Mouse (Mus musculus): ENCODE results near the gene Pip4k2c.

The Pip4k2c gene

DNA sequence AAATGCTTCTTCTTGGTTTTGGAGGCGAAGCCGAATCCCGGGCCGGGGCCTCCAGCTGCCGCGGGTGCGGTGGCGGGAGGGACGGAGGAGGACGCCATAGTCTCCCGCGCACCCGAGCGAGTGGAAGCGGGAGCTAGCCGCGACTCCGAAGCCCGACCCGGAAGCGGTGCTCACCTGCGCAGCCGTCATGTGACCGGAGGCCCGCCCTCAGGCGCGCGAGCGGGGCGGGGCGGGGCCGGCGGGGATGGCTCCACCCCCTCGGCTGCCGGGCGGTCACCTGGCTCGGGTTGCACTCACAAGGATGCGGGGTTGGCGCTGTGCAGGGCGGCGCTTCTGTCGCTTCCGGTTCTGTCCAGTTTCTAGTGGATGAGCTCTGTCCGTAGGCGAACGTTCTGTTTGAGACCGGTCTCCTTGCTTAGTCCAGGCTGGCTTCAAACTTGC is at the start of gene Pip4k2c:
Gene Pip4k2c (minus strand): TSS at position 172 of the 441 bp plus-strand sequence.
- peak; percentile 96 for DNase-seq

DNA sequence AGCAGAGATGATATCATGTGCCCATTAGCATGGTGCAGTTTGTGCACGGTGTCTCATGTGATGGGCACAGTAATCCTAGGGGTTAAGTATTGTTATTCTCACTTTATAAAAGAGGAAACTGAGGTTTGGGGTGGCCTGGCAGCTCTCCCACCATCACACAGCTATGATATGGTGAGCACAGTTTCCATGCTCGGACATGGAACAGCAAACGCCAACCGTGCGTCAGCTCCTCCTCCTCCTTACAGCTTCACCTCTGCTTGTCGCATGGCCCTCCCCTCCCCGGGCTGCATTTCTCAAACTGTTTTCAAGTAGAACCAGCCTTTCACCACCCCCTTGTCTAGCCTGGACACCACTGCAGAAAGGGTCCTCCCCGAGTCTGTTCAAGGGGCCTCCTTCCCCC is 47.1 kb upstream of the Pip4k2c start:
- DNase-seq = no peak

DNA sequence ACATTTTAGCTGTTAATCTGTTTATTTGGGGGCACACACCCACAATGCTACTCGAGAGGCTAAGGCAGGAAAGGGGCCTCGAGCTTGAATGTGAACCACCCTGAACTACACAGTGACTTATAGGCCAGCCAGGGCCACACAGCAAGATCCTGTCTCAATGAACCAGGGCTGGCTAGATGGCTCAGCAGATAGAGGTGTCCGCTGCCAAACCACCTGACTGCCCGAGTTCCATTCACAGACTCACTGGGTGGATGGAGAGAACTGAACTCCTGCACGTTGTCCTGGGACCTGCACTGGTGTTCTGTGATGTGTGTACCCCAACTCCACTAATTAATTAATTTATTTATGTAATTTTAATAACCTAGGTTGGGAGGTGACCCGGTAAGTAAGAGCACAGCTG is 46.4 kb upstream of the Pip4k2c start:
- DNase-seq = no peak

DNA sequence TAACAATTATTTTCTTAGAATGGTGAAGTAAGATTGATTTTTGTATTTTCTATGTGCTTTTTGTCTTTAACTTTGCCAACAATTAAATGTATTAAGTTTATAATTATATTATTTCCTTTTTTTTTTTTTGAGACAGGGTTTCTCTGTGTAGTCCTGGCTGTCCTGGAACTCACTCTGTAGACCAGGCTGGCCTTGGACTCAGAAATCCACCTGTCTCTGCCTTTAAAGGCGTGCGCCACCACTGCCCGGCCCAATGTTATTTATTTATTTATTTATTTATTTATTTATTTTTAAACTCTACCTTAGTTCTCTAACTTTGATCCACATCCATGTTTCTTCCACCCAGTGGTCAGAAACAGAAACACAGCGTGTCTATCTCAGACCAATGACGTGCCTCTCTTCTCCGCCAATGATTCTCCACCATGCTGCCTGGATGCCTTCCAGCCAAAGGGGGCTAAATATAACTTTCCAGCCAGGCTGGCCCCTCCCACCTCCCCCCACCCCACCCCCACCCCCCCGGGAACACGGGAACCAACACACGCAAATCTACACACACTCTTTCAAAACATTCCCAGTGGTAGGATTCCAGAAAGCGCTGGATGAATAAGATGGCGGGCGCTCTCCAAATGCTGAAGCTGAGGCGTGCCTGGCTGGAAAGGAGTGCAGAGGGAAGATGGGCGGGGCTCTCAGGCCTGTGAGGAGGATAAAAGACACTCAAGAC is 44.4 kb upstream of the Pip4k2c start:
- peak; percentile 38 for DNase-seq

DNA sequence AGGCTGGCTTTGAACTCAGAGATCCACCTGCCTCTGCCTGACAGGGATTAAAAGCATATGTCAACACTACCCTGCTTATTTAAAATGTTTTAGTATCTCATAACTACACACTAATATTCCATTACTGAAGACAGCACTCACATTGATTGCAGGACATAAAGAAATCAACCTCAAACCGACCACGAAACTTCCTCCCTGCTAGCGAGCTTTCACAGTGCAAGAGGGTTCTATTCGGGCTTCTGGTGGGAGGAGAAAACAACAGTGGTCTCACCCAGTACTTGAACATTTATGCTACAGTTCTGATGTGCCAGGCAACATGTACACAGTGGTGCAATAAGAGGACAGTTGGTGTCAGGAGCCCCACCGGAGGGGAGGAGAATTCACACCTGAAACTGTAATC is 39.4 kb upstream of the Pip4k2c start:
- no peak for DNase-seq

DNA sequence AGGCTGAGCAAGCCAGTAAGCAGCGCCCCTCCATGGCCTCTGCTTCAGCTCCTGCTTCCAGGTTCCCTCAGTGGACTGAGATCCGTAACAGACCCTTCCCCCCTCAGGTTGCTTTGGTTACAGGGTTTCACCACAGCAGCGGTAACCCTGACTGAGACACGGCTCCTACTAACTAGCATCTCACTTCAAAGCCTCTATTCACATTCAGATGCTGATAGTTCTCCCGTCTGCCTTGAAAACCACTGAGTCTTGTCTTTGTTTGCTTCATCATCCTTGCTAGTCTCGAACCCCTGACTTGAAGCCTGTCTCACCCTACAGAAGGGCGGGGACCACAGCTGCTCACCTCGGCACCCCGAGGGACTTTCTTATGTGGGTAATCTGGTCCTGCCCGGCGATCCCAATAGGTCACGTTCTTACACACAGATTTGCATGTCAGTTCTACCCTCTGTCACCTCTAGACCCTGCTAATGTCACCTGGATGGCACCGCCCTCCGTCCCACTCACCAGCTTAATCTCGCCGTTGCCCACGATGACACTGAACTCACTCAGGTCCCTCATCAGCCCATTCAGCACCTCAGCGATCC is 26.9 kb upstream of the Pip4k2c start:
- DNase-seq = no peak

DNA sequence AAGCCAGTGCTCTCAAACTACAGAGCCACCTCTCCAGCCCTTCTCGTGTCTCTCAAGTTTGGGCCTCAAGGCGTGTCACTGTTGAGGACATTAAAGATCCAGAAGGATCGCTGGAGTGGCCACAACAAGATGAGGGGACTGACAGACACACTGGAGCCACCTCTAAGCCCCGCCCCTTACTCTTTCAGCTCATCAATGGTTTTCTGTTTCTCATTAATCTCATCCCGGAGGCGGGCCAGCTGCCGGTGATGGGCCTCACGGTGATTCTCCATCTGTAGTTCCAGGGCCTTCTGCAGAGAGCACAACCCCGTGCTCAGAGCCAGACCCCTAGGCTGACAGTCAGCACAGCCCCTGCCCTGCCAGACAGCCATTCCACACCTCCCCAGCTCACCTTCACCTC is 25.2 kb upstream of the Pip4k2c start:
- no peak for DNase-seq

DNA sequence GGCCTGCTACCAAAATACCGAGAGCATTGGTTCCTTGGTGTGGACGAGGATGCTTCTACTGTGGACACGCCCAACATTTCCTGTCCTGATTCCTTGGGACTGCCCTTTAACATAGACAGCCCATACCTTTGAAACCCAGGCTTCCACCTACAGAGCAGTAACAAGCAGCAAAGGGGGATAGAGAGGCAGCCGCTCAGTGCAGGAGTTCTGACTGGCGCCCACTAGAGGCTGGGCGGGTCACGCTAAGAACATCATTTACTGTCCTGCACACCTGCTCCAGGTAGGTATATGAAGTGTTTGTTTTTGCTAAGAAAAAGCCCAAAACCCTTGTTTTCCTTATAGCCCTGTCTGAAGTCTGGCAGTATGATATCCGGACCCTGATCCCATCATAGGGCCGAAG is 21.8 kb upstream of the Pip4k2c start:
- no peak for DNase-seq

DNA sequence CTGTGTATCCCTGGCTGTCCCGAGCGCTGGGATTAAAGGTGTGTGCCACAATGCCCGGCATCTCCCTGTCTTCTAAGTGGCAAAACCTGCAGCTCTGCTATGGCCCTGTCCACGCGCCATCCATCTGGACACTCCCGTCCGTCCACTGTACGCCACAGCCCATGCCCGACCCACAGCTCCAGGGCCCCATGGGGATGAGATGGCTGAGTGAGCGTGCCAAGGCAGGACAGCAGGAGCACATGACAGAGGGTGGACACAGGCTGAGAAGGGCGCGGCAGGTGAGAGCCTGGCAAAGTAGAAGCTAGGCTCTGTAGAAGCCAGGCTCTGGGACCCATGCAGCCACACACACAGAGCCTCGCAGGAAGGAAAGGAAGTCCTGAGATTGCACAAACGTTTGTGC is 20.4 kb upstream of the Pip4k2c start:
- DNase-seq = no peak

DNA sequence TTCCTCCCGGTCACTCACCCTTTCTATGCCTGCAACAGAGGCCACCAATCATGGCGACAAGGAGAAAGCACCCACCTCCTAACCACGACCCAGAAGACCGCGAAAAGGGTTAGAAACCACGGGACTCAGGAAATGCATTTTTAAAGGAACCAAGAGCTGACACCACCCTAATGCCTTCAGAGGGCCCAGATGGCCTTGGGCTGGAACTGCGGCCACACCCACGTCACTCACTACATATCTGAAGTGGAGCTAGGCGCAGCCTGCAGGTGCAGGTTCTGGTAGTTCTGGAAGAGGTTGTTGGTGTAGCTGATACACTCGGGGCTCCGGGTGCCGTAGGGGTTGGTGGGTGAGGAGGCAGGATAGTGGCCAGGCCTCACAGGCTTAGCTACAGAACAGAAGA is 19.3 kb upstream of the Pip4k2c start:
- DNase-seq = no peak

DNA sequence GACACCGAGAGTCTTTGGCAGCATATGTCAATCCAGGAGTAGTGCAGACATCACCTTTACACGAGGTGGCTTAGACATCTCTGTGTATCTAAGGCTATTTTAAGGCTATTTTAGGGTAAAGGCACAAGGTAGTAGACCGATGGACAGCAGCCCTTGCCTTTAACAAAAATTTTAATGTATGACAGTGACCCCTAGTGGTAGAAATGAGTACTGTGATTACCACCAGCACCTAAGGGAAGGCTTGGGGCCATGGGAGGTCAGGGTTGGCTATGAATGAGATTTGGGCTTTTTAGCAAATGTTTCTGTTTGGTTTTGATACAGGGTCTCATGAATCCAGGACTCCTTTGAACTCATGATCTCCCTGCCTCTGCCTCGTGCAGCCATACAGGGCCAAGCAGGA is 17.5 kb upstream of the Pip4k2c start:
- no peak for DNase-seq

DNA sequence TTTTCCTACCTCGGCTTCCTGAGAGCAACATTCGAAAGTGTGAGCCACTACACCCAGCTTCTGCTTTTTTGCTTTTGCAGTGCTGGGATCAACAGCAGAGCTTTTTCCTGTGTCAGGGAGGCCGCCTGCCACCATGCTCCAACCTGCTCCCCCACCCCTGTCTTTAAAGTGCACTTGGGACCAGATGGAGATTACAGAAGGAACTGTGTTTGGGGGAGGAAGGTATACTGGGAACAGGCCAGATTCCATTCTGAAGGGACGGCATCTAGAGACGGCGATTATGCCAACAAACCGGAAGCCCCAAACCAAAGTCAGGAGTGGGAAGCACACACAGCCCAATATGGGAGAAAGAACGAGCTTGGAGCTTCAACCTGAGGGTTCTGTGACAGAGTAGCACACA is 15.8 kb upstream of the Pip4k2c start:
- DNase-seq = no peak

DNA sequence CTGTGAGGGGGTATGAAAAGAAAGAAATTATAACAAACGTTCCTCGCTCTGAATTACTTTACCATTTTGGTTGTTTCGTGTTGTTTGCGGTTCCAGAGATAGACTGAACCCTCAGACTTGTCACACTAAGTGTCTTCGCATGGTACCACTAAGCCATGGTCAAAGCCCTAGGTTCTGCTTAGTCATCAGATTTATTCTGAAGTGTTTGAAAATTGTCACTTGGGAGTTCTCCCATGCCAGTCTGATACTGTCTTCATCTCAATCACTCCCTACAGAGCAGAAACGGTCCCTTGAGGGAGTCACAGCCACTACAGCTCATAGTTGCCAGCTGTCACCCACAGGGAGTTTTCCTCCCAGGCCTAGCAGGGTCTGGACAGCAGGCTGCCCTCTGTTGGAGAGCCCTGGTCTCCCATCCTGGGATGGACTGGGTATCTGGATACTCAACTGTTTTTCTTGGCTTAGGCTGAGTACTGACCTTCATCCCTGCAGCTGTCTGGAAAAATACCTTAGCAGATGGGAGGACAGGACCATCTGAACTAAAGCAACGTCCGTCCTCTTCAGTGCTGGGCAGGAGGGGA is 15.0 kb upstream of the Pip4k2c start:
- DNase-seq = peak; percentile 35

DNA sequence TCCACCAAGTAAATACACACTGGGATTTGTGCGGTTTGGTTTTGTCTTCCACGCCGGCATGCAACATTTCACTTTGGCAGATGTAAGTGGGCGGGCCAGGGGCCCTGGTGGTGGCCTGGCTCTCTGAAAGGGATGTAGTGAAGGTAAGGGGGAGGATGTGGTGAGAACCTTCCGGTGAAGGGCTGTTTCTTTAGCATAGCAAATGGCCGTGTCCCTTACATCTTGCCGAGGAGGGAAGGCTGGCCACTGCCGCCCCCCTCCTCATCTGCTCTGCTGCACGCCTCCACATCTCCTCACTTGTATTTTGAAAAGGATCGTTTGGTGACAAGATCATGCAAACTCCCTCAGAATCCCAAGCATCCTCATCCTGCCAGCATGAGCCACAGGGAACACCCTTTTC is 14.3 kb upstream of the Pip4k2c start:
- DNase-seq = no peak

DNA sequence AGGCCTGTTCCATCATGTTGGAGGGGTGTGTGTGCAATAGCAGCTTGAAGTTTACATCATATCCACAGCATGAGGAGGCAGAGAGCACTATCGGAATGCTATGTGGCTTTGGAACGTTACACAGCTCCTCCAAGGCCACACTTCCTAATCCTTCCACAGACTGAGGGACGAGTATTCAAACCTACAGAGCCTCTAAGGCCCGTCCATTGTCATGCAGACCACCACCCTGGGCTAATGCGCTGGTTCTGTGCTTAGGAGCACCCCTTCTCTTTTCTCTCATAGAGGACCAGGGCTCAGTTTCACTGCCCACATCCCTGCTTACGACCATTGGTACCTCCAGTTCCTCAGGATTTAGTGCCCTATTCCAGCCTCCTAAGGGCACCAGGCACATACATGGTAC is 13.8 kb upstream of the Pip4k2c start:
- no peak for DNase-seq

DNA sequence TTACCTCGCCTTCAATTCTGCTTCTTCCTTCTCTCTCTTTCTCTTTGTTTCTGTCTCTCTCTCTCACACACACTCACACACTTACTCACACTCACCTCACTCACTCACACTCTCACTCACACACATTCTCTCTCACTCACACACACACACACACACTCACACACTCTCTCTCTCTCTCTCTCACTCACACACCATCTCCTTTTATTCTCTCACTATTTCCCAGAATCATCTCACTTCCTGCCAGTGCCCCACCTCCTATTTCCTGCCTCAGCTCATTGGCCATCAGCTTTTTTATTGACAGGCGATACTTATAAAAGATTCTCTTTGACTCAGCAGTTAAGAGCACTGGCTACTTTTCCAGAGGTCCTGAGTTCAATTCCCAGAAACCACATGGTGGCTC is 7.0 kb upstream of the Pip4k2c start:
- DNase-seq = no peak

DNA sequence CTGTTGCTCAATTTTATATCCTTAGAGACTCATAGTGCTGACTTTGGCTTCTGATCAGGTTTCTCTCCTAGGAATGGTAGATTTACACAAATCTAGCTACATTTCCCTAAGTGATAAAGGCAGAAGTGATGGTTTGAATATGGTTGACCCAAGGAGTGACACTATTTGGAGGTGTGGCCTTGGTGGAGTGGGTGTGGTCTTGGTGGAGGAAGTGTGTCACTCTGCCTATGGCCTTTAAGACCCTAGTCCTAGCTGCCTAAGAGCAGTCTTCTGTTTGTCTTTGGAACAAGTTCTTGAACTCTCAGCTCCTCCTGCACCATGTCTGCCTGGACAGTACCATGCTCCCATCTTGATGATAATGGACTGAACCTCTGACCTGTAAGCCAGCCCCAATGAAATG is 5.8 kb upstream of the Pip4k2c start:
- DNase-seq = no peak

DNA sequence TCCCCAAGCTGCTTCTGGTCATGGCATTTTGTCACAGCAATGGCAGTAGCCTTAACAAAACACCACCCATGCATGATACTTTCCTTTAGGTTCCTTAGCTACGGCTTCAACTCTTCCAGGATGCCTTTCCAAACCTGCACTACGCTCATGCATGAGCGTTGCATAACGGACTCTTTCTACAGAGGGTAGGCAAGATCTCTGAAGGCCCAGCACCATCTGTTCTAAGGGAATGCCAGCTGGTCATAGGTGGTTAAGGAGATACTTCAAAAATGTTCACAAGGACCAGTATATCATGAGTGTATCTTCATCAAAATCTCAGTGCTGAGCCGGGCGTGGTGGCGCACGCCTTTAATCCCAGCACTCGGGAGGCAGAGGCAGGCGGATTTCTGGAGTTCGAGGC is 5.1 kb upstream of the Pip4k2c start:
- no peak for DNase-seq

DNA sequence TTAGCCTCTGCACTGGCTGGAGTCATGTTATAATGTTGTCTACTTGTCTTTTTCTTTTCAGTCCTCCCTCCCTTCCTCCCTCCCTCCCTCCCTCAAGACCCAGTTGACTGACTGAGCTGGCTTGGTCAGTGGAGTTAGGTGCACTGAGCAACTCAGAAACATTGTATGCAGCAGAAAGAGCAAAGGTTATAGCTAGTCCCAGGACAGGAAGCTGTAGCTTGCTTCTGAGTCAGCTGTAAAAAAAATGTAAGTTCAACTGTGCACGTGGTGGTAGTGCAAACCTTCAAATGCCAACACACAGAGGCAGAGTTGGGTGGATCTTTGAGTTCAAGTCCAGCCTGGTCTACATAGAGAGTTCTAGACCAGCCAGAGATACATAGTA is 3.0 kb upstream of the Pip4k2c start:
- no peak for DNase-seq

DNA sequence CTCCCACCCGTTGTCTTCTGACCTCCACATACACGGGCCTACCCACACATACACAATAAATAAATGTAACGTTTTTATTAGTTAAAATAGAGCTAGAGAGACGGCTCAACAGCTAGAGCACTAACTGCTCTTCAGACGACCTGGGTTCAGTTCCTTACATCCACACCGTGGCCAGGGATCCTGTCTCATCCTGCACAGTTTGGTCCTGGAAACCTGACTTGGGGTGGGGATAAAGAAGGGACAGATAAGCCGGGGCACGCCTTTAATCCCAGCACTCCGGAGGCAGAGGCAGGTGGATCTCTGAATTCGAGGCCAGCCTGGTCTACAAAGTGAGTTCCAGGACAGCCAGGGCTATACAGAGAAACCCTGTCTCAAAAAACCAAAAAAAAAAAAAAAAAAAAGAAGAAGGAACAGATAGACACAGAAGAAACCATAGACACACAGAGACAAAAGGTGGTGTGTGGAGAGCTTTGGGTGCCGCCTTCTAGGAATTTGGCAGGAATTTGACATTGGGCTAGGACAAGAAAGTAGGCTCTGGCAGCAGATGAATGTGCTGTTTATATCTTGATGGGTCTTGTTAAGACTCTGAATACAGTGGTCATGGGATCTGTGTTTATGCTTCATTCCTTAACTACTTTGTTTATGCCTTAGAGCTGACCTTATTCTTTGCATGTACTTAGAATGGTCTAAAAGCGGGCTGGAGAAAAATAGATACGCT is 2.5 kb upstream of the Pip4k2c start:
- DNase-seq = no peak

DNA sequence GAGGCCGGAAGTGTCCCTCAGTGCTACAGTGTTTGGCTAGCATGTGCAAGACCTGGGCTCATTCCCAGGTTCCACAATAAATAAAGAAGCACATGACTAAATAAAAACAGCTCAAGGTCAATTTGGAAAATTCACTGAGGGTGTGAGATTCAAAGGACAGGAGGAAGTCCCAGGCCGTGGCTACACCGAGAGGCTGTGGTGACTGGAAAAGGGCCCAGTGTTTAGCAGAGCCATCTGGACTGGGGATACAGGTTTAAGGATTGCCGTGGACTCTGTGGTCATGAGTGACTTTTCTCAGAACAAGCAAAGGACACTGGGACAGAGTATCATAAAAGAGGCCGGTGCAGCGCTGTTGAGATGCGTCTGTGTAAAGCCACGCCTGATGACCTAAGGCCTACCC is 1.9 kb upstream of the Pip4k2c start:
- no peak for DNase-seq

DNA sequence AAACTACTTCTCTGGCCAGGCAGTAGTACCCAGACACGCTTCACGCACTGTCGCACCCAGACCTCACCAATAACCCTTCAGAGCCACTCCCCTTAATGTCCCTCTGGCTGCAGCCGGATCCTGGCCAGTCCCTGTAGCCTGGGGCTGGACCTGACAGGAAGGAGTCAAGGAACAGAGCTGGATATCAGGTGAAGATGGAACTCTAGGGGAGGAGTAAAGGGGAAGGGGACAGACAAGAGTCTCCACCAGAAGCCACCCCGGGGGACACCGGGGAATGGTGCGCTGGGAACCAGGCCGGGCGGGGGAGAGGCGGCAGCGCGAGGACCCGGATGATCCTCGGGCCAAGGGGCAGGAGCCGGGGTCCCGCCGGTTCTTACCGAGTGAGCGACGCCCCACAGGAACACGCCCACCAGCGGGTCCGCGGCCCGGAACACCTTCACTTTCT is 402 bp downstream of the Pip4k2c start:
- peak; percentile 91 for DNase-seq

DNA sequence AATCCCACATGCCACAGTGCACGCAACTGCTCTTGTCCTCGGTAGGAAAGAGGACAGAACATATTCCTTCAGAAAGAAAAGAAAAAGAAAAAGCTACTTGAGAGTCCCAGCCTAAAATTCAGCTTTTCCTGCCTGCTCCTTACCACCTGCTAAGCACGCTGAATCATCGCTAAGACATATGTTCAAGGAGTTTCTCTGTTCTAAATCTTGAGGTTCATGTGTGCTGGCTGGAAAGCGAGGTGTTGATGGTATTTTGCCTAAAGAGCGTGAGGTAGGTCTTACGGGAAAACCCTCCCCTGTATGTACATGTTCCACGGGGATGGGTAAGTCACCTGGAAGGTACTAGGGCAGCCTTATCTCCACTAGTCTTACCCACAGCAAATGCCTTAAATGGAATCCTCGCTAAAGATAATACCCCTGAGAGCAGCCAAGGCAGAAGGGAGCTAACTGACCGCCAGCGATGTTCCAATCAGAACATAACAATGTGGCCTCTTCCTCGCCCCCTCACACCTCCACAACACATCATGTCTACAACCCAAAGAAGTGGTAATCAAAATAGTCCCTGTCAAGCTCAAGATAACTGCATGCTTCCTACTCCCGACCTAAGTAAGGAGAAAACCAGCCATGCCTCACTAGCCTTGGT is 1.3 kb downstream of the Pip4k2c start:
- no peak for DNase-seq
